Mouse (Mus musculus): ENCODE data around the gene Hsd3b5.

DNA sequence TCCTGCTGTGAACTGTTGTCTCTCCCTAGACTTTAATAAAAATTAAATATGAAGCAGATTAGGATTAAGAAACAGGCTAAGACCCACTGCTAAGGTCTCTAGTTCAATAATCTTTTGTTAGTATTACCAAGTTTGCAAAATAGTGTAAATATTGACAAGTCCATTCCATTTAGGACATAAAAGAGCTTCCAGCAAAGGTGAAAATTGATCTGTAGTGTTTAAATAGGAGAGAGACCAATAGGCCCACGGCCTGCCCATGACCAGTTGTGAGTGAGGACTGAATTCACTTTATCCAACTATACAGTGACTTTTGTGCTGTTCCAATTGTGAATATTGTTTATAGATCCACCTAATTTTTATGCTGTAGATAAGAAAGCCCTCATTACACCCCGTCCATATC lies 42.3 kb downstream of the Hsd3b5 start:
- TF ChIP-seq POLR2A (IDR thresholded peaks at IDR 0.05; ENCODE audit: borderline replicate concordance, extremely low read depth, low read depth, low read length) (no peak), CTCF (IDR thresholded peaks at IDR 0.05; ENCODE audit: insufficient read depth, low read length) (no peak)

All from lung, adult 2 months (tissue).